Mouse (Mus musculus): ENCODE measurements around the gene Gm45521. TPM values are rescaled to one million over a fixed set of nuclear protein-coding genes. Genes with fewer than 3 reads are reported as not detected.

Gm45521 gene
- total and polyA plus RNA-seq, 2 experiments from 2014 or later = 0.41 TPM; not detected in 1

DNA sequence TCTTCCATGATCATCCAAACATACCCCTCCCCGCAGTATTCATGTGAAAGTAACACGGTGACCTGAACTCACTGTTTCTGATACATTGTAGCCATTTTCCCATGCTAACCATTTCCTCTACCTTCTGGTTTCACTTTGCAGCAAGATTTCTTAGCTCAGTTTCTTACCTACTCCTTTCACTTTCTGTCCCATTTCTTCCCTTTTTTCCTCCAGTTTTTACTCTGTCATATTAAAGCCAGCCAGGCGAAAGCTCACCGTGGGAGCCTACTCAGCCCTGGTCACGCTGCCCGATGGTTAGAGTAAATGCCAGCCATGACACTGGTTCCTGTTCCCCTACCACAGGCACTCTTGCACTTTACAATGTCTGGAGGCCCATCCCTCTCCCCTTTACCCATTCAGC, 29.8 kb downstream of the Gm45521 start:
- DNase-seq (ENCODE audit: low spot score) = no peak
- no peaks in the 10 kb centered on the region for H3K9me3 ChIP-seq (ENCODE audit: low read length)
- no peaks in the 10 kb centered on the region for H3K27me3 ChIP-seq (ENCODE audit: insufficient read depth, low read length)
- H3K4me2 ChIP-seq (ENCODE audit: low read depth, low read length, poor library complexity, severe bottlenecking) = no peak overlapping the region
- H3K27ac ChIP-seq (ENCODE audit: low read depth, low read length) = no peak overlapping the region
- no peaks in the 10 kb centered on the region for H3K36me3 ChIP-seq (ENCODE audit: insufficient read depth, low read length)
- TF ChIP-seq CTCF (IDR thresholded peaks at IDR 0.05) = no peak
- no peaks in the 10 kb centered on the region for H3K4me1 ChIP-seq (ENCODE audit: insufficient read depth, low read length)
- 97% methylated on average over 6 of the region's 6 CpGs for WGBS
- ATAC-seq (ENCODE audit: low FRiP score) = no peak
- no peak overlapping the region for H3K4me3 ChIP-seq (ENCODE audit: low read depth, low read length)
- H3K9ac ChIP-seq (replicated peaks; ENCODE audit: low read length, poor library complexity, severe bottlenecking) = no peak overlapping the region

GRCm38 (mm10) chr14:7989371-7989770, 32.3 kb downstream of the Gm45521 start:
- 38% methylated on average over 1 of the region's 1 CpGs for WGBS
- no peak for ATAC-seq (ENCODE audit: low FRiP score)
- H3K4me2 ChIP-seq (ENCODE audit: low read depth, low read length, poor library complexity, severe bottlenecking) = no peak overlapping the region

DNA sequence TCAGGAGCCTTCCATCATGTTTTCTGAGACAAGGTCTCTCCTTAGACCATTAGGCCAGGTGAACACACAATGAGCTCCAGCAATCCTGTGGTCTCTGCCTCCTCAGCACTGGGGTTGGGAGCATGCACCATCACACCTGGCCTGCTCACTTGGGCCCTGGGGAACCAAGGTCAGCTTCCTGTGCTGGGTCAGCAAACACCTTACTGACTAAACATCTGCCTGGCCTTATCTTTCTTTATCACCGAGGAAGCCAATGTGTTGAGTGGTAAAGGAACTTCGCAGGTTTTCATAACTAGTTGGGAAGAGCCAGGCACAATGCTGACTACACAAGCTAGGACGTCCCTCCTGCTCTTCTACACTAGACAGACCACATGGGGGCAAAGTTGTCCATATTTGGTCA, 32.9 kb downstream of the Gm45521 start:
- Histone ChIP-seq H3K4me3 (ENCODE audit: low read depth, low read length) (no peak overlapping the region), H3K4me2 (ENCODE audit: low read depth, low read length, poor library complexity, severe bottlenecking) (no peak overlapping the region), H3K9me3 (ENCODE audit: low read length) (no peaks in the 10 kb centered on the region), H3K27ac (ENCODE audit: low read depth, low read length) (no peak overlapping the region), H3K4me1 (ENCODE audit: insufficient read depth, low read length) (no peaks in the 10 kb centered on the region), H3K36me3 (ENCODE audit: insufficient read depth, low read length) (no peaks in the 10 kb centered on the region), H3K9ac (replicated peaks; ENCODE audit: low read length, poor library complexity, severe bottlenecking) (no peak overlapping the region), H3K27me3 (ENCODE audit: insufficient read depth, low read length) (no peaks in the 10 kb centered on the region)
- 83% methylated on average over 3 of the region's 3 CpGs for WGBS
- no peak for ATAC-seq (ENCODE audit: low FRiP score)
- DNase-seq (ENCODE audit: low spot score) = no peak
- no peak for TF ChIP-seq CTCF (IDR thresholded peaks at IDR 0.05)

More at GRCm38 (mm10) chr14:7989371-7989770, 32.3 kb downstream of the Gm45521 start:
- no peaks in the 10 kb centered on the region for H3K4me1 ChIP-seq (ENCODE audit: insufficient read depth, low read length)
- H3K9ac ChIP-seq (replicated peaks; ENCODE audit: low read length, poor library complexity, severe bottlenecking) = no peak overlapping the region
- H3K27ac ChIP-seq (ENCODE audit: low read depth, low read length) = no peak overlapping the region
- TF ChIP-seq CTCF (IDR thresholded peaks at IDR 0.05) = no peak
- no peaks in the 10 kb centered on the region for H3K9me3 ChIP-seq (ENCODE audit: low read length)
- H3K36me3 ChIP-seq (ENCODE audit: insufficient read depth, low read length) = no peaks in the 10 kb centered on the region
- no peak overlapping the region for H3K4me3 ChIP-seq (ENCODE audit: low read depth, low read length)
- DNase-seq (ENCODE audit: low spot score) = no peak
- H3K27me3 ChIP-seq (ENCODE audit: insufficient read depth, low read length) = no peaks in the 10 kb centered on the region

DNA sequence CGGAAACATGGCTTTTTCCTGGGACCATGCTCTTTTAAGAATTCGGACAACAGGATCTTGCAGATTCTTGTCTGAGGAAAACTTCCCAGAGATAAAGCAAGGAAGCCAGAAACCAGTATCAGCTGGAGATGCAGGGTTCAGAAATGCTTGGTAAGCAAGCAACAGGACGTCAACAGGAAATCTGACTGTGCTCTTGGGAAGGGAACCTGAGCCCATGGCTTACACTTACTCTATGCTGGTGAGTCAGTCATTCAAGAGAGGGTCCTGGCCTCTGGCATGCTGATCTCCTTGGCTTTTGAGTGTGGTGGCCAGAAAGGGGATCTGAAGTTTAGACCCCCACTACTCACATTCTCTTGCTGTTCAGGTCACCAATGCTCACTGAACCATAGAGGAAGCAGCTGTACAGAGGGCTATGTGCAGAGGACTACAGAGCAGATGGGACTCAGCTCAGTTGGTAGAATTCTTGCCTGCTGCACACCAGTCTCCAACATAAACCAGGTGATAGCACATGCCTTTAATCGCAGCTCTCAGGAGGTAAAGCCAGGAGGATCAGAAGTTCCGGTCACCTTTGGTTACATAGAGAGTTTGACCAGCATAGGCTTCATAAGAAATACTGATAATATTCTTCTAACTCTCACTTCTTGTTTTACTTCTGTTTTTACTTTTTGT, 34.2 kb downstream of the Gm45521 start:
- 80% methylated on average over 5 of the region's 5 CpGs for WGBS
- Histone ChIP-seq H3K4me2 (ENCODE audit: low read depth, low read length, poor library complexity, severe bottlenecking) (no peak overlapping the region), H3K9ac (replicated peaks; ENCODE audit: low read length, poor library complexity, severe bottlenecking) (no peak overlapping the region), H3K36me3 (ENCODE audit: insufficient read depth, low read length) (no peaks in the 10 kb centered on the region), H3K9me3 (ENCODE audit: low read length) (no peaks in the 10 kb centered on the region), H3K4me3 (ENCODE audit: low read depth, low read length) (no peak overlapping the region), H3K4me1 (ENCODE audit: insufficient read depth, low read length) (no peaks in the 10 kb centered on the region), H3K27me3 (ENCODE audit: insufficient read depth, low read length) (no peaks in the 10 kb centered on the region), H3K27ac (ENCODE audit: low read depth, low read length) (no peak overlapping the region)
- no peak for ATAC-seq (ENCODE audit: low FRiP score)
- no peak for TF ChIP-seq CTCF (IDR thresholded peaks at IDR 0.05)
- DNase-seq (ENCODE audit: low spot score) = no peak

DNA sequence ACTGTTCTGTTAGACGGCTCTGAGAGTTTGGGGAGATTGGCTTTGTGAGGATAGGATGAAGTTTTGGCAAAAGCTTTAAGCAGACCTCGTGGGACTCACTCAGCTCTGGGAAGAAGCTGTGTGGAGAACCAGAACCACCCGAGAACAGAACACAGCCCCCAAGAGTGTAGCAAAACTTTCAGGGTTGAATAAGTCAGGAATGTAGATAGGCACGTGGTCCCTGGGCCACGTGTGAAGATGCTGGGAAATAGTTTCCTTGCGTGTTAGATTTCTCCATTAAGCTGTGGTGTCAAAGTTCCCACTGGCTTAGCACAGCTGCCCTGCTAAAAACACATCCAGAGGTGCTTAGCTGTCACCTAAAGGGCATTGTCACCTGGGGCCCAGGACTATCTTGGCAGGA, 35.1 kb downstream of the Gm45521 start:
- no peak overlapping the region for H3K9ac ChIP-seq (replicated peaks; ENCODE audit: low read length, poor library complexity, severe bottlenecking)
- WGBS = 76% methylated on average over 6 of the region's 6 CpGs
- no peak overlapping the region for H3K27ac ChIP-seq (ENCODE audit: low read depth, low read length)
- TF ChIP-seq CTCF (IDR thresholded peaks at IDR 0.05) = no peak
- no peaks in the 10 kb centered on the region for H3K9me3 ChIP-seq (ENCODE audit: low read length)
- H3K27me3 ChIP-seq (ENCODE audit: insufficient read depth, low read length) = no peaks in the 10 kb centered on the region
- H3K4me2 ChIP-seq (ENCODE audit: low read depth, low read length, poor library complexity, severe bottlenecking) = no peak overlapping the region
- H3K4me1 ChIP-seq (ENCODE audit: insufficient read depth, low read length) = no peaks in the 10 kb centered on the region
- DNase-seq (ENCODE audit: low spot score) (no peak), ATAC-seq (ENCODE audit: low FRiP score) (no peak)
- H3K36me3 ChIP-seq (ENCODE audit: insufficient read depth, low read length) = no peaks in the 10 kb centered on the region
- H3K4me3 ChIP-seq (ENCODE audit: low read depth, low read length) = no peak overlapping the region

DNA sequence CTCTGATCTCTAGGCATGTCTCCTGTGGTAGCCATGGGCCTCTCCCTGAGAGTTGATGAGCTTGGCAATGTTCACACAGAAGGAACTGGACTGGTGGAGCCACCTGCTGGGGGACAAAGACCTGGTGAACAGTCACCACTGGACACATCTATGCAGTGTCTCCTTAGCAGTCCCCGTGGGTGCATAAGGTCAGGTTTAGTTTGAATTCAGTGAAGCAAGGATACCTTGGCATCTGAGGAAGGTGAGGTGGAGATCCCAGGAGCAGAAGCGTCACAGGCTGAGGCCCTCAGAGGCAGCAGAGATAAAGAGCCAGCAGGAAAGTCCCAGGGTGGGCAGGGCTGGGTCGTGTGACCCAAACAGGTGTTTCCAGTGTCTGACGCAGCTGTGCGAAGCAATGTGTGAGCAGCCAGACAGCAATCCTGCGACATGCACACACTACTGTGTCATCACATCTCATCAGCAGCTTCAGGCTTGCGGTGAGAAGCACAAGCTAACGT, 37.2 kb downstream of the Gm45521 start, which contains the start of gene Dnase1l3:
Gene Dnase1l3 (minus strand): TSS at position 303 of the 497 bp plus-strand sequence.
- no peaks in the 10 kb centered on the region for H3K4me1 ChIP-seq (ENCODE audit: insufficient read depth, low read length)
- no peaks in the 10 kb centered on the region for H3K36me3 ChIP-seq (ENCODE audit: insufficient read depth, low read length)
- no peak within 1 kb of the TSS for H3K27ac ChIP-seq (ENCODE audit: low read depth, low read length)
- no peaks in the 10 kb centered on the region; the same call in 1 of the 2 replicates for H3K27me3 ChIP-seq (ENCODE audit: insufficient read depth, low read length)
- no peaks in the 10 kb centered on the region for H3K9me3 ChIP-seq (ENCODE audit: low read length)
- DNase-seq (ENCODE audit: low spot score) (peak; percentile 19), ATAC-seq (ENCODE audit: low FRiP score) (no peak)
- no peak within 1 kb of the TSS for H3K4me2 ChIP-seq (ENCODE audit: low read depth, low read length, poor library complexity, severe bottlenecking)
- TF ChIP-seq CTCF (IDR thresholded peaks at IDR 0.05) = peak; percentile 55
- H3K4me3 ChIP-seq (ENCODE audit: low read depth, low read length) = no peak within 1 kb of the TSS
- WGBS = 73% methylated on average over 8 of the region's 8 CpGs
- H3K9ac ChIP-seq (replicated peaks; ENCODE audit: low read length, poor library complexity, severe bottlenecking) = no peak within 1 kb of the TSS
